Mouse (Mus musculus) B cell, adult 2 months (primary cell): ENCODE data around the gene Ralgapa2.

ENCODE experiments used
- DNase-seq, 2 experiments: peaks; one replicate each; pipeline ENCODE4 v3.0.0; 2022

Gene Ralgapa2

GRCm38 (mm10) chr2:146511911-146512580 is at the start of gene Ralgapa2:
TSS of gene Ralgapa2 (minus strand) at chr2:146512344.
- peak; percentile 99 for DNase-seq

GRCm38 (mm10) chr2:146561505-146561904 is 49.4 kb upstream of the Ralgapa2 start:
- no peak for DNase-seq

- DNase-seq: no peak
These were observed 48.5 kb upstream of the Ralgapa2 start for GRCm38 (mm10) chr2:146560633-146561043.

- DNase-seq: no peak
These were observed 44.0 kb upstream of the Ralgapa2 start for GRCm38 (mm10) chr2:146556148-146556547.

- DNase-seq: no peak
These were observed 43.2 kb upstream of the Ralgapa2 start for GRCm38 (mm10) chr2:146555351-146555750.

GRCm38 (mm10) chr2:146553701-146554100 is 41.6 kb upstream of the Ralgapa2 start:
- DNase-seq: no peak

- DNase-seq: no peak
These were observed 39.7 kb upstream of the Ralgapa2 start for GRCm38 (mm10) chr2:146551818-146552217.

GRCm38 (mm10) chr2:146549111-146549776 is 37.1 kb upstream of the Ralgapa2 start:
- no peak for DNase-seq

- DNase-seq: no peak
These were observed 32.1 kb upstream of the Ralgapa2 start for GRCm38 (mm10) chr2:146544155-146544814.

GRCm38 (mm10) chr2:146533118-146533949 is 21.2 kb upstream of the Ralgapa2 start:
- DNase-seq: no peak

GRCm38 (mm10) chr2:146532493-146532892 is 20.3 kb upstream of the Ralgapa2 start:
- no peak for DNase-seq

GRCm38 (mm10) chr2:146525483-146525882 is 13.3 kb upstream of the Ralgapa2 start:
- DNase-seq: no peak

GRCm38 (mm10) chr2:146524685-146525415 is 12.7 kb upstream of the Ralgapa2 start:
- DNase-seq: no peak

- no peak for DNase-seq
These were observed 4.8 kb upstream of the Ralgapa2 start for GRCm38 (mm10) chr2:146516894-146517293.

GRCm38 (mm10) chr2:146515081-146515480 is 2.9 kb upstream of the Ralgapa2 start:
- DNase-seq: no peak

GRCm38 (mm10) chr2:146512581-146512920 is 407 bp upstream of the Ralgapa2 start:
- no peak for DNase-seq

- peak in 1 of 2 experiments; percentile 36 for DNase-seq
These were observed 711 bp downstream of the Ralgapa2 start for GRCm38 (mm10) chr2:146511401-146511865.

- peak in 1 of 2 experiments; percentile 2 for DNase-seq
These were observed 1.4 kb downstream of the Ralgapa2 start for GRCm38 (mm10) chr2:146510780-146511179.

- DNase-seq: no peak
These were observed 9.4 kb downstream of the Ralgapa2 start for GRCm38 (mm10) chr2:146502578-146503311.

- no peak for DNase-seq
These were observed 12.1 kb downstream of the Ralgapa2 start for GRCm38 (mm10) chr2:146500067-146500466.

- no peak for DNase-seq
These were observed 13.0 kb downstream of the Ralgapa2 start for GRCm38 (mm10) chr2:146499111-146499510.
